Mouse (Mus musculus): ENCODE data around the gene Cacna1e. TPM values are rescaled to one million over a fixed set of nuclear protein-coding genes. Genes with fewer than 3 reads are reported as not detected.

Gene Cacna1e
- total RNA-seq, 2 experiments from 2014 or later: 0.38 to 1.1 TPM

DNA sequence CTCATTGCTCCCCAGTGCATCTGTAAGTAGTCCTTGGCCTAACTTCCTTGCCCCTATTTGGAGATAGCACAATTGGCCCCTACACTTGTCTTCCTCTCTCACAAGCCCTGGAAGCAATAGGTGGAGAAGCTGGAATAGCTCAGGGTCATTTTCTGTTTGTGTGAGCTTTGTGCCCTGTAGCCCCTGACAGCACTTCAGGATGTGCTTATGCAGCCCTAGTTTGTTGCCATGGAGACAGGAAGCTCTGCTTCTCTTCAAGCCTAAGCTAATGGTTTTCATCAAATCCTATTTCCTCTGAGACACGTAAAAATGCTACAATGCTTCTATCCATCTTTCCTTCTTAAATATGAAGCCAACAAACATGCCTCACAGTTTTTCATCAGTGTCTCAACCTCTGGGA, 328.5 kb downstream of the Cacna1e start:
- DNase-seq: no peak
- intact Hi-C loops (cut with DNase I): no loop called here

DNA sequence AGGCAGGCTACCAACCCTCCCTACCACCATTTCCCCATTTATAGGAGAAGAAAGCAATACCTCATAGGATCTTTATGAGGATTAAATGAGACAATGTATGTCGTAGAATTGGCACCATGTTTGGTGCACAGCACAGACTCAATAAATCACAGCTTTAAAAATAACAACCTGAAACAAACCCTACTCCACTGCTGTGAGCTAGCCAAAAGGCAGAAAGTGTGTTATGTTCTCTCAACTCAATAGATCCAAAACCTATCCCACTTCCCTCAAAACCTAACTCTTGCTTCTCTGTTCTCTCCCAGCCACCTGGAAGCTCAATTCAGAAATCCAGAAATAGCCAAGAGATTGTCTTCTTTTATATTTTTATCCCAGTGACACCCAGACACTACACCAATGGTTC, 331.2 kb downstream of the Cacna1e start:
- DNase-seq: no peak
- intact Hi-C loops (cut with DNase I): no loop called here

DNA sequence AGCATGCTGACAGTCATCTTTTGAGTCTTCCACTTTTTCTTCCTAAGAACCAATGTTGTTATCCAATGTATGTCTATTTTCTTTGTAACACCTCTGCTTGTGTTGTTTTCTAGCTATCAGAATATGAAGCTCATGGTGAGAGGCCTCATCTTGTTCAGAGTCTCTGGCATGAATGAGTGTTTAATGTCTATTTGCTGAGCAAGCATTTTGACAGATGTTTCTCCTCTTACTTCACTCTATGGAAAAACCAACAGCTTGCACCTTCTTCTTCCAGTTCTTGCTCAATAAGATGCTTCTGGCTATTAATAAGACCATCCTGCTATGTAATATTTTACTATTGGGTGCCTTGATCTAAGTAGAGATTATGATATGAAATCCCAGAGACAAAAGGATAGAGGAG, 346.9 kb downstream of the Cacna1e start:
- intact Hi-C loops (cut with DNase I): no loop called here
- no peak for DNase-seq

DNA sequence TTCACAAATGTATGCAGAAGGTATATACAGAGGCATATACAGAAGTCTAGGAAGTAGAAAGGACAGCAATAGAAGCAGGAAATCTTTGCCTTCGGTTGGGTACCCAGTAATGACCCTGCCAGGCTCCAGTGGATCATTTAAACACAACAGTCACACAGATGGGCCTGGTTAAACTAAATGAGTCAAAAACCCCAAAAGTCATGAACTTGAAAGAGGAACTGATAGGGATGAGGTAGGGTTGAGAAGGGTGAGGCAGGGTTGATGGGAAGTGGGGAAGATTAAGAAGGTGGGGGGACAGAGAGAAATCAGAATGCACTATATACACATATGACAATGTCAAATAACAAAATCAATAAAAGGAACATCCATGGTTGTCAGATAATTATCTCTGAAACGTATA, 347.5 kb downstream of the Cacna1e start:
- no peak for DNase-seq
- intact Hi-C loops (cut with DNase I): no loop called here

DNA sequence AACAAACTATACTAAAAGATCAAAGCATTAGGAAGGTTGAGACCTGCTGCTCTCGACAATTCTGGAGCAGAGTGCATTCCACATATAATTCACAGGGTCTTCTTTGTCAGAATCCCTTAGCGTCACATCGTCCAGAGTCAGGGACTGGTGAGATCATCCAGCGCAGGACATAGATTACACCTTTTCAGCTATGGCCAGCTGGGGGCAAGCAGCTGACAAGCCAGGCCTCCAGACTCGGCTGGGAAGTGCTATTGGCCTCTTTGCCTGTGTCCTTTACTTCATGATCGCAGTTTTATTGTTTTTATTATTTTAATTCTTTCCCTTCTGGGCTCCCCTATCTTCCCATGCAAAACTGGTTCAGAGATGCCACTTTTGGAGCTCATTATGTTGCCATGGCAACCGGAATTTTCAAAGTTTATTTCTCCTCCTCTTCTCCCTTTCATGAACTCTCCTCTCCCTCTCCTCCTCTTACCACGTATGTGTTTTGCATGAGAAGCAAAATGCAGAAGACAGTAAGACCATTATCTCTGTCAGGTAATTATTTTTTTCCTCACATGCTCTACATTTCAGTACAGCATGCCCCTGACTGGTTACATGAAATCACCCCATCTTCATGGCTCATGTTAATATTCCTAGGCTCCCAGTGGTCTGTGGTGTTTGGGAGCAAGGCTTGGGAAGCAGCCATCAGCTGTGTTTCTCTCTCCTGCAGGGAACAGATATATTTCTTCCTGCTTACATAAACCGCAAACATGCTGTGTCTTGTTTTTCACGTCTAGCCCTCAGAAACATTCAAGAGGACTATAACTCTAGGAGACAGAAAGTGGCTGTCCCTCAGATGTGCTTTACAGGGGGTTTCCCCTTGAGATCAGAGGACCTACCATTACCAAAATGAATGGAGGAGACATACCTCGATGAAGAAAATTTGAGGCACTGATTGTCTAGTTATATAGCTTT, 351.0 kb downstream of the Cacna1e start:
- no peak for DNase-seq
- intact Hi-C loops (cut with DNase I): no loop called here

DNA sequence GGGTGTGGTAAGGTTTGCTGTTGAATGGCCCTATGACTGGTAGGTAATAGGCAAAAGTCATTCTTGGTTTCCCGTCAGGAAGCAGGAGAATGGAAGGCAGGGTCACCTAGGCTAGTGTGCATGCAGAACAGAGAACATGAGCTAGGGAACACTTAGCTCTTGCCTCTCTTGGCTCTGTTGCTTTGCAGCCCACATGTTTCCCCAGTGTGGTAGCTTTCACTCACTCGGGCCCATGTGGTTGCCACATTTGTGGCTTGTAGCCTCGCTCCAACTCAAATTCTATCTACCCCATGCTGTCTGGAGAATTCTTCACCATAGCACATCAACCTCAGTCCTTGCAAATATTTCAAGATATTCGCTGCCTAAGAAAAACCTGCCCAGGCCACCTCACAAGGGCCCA, 354.6 kb downstream of the Cacna1e start:
- intact Hi-C loops (cut with DNase I): no loop called here
- no peak for DNase-seq

DNA sequence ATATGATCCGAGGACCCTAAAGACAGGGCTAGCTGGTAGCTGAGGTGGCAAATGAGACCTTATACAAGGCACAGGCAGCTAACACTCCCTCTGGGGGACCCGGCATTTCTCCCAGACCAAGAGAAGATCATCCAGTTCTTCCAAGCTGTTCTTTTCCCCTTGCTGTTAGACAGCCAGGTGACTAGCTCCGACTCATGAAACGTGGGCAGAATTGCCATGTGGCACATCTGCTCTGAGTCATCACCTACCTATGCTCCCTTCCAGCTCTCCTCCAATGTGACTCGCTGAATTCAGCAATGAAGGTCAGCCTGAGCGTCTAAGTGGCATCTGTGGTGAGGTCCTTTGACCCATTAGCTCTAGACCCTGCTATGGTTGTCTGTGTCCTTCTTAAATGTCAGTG, 355.5 kb downstream of the Cacna1e start:
- no peak for DNase-seq
- intact Hi-C loops (cut with DNase I): no loop called here

DNA sequence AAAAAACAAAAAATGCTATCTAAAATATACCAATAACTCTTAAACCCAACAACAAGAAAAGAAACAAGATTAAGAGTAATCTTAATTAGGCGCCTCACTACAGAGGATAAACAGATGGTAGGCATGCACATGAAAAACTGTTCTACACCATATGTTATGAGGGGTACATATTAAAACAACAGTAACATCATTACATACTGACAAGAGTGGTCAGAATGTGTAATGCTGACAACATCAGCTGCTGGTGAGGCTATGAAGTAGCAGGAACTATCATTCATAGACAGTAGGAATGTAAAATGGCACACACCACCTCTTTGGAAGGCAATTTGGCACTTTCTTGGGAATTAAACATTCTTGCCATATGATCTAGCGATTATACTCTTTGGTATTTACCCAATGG, 363.6 kb downstream of the Cacna1e start:
- DNase-seq: no peak
- intact Hi-C loops (cut with DNase I): no loop called here

DNA sequence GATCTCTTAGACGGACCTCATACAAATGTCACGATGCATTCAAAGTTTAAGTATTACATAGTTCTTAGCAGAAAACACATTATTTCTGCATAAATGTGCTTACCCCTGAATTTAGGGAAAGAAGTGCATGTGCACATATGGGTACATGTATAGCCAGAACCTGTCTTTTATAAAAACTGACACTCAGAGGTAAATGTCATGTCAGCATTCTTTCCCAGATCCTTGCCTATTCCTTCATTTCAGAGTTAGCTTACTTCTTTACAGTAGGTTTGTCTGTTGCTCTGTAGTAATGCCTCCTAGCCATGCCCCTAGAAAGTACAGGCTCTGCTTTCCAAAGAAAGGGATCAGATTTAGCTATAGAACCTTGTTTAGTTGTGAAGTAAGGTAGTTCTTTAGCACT, 369.0 kb downstream of the Cacna1e start:
- intact Hi-C loops (cut with DNase I): no loop called here
- no peak for DNase-seq

DNA sequence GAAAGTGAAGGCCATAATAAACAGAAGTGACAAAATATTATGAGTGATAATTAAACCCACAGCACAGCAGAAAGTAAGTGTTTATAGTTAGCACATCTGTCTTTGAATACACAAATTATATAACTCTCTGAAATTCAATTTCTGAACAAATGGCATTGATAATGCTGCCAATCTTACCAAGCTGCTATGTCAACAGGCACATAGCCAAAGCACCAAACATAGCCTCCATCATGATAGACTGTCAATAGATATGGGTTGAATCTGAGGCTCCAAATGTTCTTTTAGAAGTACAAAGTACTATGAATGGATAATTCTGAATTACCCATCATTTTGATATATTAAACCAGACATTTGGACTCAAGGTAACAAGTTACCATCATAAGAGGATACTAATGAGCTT, 372.6 kb downstream of the Cacna1e start:
- intact Hi-C loops (cut with DNase I): no loop called here
- DNase-seq: no peak

DNA sequence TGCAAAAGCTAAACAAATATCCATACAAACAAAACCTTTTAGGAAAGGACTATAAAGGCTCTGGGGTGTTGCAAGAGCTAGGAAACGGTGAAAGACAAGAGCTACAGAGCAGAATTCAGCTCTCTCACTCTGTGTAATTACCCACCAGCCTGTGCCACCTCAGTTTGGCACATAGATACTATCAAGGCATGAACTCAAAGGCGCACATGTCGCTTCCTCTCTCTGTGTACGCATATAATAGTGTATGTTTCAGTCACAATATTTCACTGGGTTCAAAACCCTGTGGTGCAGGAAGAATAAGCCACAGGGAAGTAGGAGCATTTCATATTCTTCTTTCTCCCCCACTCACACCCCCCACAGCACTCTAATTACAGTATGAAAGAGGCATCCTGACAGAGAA, 380.3 kb downstream of the Cacna1e start:
- no peak for DNase-seq
- intact Hi-C loops (cut with DNase I): no loop called here

DNA sequence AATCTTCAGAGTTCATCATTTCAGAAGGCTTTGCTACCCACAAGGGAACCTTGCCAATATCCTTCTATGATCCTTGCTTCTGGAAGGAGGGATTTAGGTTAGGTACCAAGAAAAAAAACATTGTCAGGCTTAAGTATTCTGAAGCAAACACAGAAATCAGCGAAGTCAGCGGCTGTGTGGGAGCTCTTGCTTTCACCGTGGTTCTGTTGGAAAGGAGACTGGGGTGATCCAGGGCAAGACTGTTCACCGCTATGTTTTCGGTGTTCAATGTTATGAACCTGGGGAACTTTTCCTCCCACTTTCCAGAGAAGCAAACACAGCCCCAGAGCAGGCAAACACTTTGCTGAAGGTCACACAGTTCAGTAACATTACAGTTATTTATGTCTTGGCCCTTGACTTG, 383.4 kb downstream of the Cacna1e start:
- no peak for DNase-seq
- intact Hi-C loops (cut with DNase I): no loop called here

DNA sequence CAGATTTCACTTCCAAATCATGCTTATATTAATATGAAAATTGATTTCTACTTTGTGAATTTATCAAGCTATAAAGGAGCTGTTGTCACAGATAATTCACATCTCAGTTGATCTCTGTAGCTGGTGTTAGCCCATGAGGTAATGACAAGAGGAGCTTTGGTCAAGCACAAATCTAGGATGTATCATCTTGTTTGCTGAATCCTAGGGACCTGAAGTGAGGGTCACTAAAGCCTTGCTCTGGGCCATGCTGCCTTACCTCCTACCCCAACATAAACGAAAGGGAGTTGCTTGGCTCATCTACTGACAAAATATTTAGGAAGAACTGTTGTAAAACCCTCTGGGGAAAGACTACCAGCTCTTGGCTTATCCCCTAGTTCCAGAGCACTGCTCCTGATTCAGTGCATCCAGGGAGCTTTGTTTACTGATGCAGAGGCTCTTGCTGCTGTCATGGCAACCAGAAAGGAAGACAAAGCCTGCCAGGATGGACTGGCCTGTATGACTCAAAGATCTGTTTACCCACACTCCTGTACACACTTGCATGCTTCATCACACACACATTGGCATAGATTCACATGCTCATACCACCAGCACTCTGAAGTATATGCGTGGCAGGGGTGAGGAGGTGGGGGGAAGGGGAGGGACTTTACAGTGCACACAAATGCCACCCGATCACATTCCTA, 384.0 kb downstream of the Cacna1e start:
- intact Hi-C loops (cut with DNase I): no loop called here
- no peak for DNase-seq

DNA sequence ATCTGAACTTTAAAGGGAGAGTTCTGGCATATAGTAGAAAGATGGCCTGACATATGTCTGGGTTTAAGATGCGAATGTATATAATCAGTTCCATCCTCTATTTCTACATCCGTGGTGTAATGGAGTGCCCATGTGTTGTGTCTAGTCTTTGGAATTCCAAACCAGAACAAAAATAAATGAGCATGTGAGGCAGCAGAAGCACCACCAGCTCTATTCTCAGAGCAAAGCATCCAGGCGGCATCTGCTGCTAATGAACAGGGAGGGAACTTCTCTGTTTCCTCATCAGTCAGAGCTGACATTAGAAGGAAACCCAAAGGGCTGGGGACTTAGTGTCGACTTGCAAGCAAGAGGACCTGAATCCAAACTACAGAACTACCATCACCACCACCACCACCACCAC, 385.5 kb downstream of the Cacna1e start:
- DNase-seq: no peak
- intact Hi-C loops (cut with DNase I): no loop called here

DNA sequence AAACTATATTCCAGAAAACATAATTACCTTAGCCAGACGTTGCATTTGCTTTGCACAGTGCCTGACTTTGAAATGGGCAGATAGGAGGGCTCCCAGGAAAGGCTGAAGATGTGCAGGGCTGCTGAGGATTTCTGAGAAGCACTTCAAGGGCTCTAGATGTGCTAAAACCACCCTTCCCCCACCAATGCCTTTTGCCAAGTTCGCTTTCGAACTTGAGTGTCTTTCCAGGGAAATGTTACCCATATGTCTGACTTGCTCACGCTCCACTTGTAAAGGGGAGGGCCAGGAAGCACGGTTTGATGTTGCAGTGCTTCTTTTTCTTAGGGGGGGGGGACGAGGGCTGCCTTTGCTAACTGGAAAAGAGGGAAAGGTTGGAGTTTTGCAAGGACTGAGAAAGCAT, 393.2 kb downstream of the Cacna1e start:
- DNase-seq: no peak
- intact Hi-C loops (cut with DNase I): no loop called here

DNA sequence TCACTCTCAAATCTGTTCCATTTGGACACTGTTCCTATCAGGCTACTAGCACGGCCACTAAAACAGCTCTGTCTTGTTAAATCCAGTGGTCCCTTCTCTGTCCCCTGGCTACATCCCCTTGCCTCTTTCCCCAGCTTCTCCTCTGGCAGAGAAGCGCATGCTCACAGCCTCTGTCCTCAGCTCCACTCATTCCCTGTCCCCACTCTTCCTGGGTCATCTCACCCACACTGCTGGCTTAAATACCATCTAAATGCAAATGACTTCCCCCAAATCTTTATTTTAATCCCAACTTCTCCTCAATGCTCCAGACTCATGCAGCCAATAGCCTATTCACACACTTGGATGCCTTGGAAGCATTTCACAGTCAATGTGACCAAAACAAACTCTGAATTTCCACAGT, 407.6 kb downstream of the Cacna1e start:
- intact Hi-C loops (cut with DNase I): no loop called here
- DNase-seq: no peak

DNA sequence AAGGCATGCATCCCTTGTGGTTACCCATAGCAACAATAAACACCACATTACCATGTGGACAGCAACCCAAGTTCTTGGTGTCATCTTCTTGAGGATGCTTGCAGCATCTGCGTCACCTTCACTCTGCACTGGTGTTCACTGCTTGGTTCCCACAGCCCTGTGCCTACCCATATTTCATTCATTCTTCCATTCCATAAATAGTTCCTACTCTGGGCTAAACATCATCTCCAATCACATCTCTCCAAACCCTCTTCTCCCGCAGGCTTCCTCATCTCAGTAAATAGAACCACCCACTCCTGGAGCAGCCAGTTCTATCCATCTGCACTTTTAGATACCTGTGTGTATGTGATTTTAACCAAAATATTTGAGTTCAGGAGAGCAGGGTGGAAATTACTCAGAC, 408.6 kb downstream of the Cacna1e start:
- no peak for DNase-seq
- intact Hi-C loops (cut with DNase I): no loop called here

DNA sequence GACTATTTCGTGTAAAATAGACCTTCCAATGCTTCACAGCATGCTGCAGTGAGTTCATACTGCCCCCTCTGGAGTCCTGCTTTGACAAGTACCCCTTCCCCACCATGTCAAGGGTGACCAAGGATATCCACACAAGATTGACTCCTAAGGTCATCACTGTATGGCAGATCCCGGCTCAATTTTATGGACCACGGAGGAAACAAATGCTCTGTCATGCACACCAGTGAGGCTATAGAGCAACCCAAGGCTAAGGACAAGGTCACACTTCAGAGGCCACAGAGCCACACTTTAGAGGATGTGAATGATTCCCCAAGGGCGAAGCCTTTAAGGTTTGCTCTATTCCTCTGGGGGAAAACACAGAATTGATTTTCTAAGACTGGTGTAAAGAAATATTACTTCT, 410.1 kb downstream of the Cacna1e start:
- no peak for DNase-seq
- intact Hi-C loops (cut with DNase I): no loop called here

DNA sequence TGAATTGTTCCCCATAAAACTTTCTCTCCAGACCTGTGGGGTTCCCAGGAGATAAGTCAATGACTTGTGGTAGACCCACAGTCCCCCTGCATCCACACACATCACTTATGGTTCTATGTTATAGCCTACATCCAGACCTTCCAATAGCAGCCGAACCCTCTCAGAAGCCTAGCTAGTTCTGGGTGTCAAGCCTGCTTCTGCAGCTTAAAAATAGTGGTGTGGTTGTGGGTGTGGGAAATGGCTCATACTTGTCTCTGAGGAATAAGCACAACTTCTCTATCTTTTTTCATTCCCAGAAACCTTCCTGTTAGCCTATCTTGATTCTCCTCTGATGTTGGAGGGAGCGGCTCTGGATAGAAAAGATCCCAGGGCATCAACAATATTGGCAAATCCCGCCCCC, 417.0 kb downstream of the Cacna1e start:
- no peak for DNase-seq
- intact Hi-C loops (cut with DNase I): no loop called here

DNA sequence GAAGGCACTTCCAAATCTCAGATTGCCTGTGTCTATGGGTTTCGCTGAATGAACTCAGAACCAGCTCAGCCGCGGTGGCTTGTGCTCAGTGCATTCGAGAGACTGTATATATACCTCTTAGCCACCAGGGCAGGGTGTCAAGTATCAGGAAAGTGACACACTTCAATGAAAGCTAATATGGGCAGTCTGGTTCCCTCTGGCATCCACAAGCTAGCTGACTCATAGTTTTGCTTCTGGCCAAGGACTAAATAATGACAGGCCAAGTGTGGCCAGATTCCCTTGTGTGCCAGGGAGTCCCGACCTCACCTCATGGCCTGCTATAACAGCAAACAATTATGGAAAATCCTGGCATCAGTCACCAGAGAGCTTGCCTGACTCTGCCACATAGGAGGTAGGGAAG, 422.8 kb downstream of the Cacna1e start:
- intact Hi-C loops (cut with DNase I): no loop called here
- peak; percentile 2 to 19 for DNase-seq

DNA sequence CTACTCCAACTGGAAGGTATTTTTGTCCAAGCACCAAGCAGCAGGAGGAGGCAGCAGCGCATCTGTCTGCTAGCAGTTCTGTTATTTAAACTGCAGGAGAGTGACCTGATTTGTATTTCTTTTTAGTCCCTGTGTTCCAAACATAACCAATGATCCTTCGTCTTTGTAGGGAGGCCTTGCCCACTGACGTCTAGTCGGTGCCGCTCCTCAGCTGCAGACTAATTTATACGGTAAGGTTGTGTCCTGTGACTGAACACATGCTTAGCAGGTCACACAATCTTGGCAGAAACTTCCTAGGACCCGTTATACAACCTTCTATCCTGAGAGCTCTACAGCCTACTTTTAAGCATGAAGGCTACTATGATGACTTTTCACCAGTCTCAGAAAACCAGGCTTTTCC, 424.2 kb downstream of the Cacna1e start:
- intact Hi-C loops (cut with DNase I): no loop called here
- no peak for DNase-seq

DNA sequence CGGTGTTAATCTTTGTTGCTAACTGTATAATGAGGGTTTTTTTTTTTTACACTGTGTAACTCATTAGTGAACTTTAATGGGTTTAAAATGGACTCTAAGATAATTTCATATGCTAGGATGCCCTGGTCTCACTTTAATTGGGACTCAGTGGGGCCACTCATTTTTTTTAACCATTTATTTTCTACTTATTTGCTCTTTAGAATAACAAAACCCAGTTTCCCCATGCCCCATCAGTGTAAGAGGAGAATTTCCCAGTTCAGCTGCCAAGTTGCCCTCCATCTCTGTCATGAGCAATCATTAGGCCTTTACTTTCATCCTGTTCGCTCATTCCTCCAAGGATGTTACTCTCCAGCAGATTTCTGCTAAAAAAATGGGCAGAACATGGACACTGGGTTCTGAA, 425.7 kb downstream of the Cacna1e start:
- intact Hi-C loops (cut with DNase I): no loop called here
- DNase-seq: no peak
